Mouse (Mus musculus) small intestine, adult 2 months (tissue): ENCODE data around the gene Sorcs2.

Experiments
- CTCF ChIP-seq: fragments of 200-500 bp; IDR thresholded peaks from 2 replicates; pipeline ENCODE4 v1.5.1; 2012; ENCODE audit warnings: low read depth, mild to moderate bottlenecking, control low read depth, inconsistent platforms, low read length, moderate library complexity, mixed read lengths; ENCODE audit not compliant: insufficient replicate concordance, insufficient read length; ENCODE audit errors: extremely low read depth
- POLR2A ChIP-seq: fragments of 200-500 bp; IDR thresholded peaks from 2 replicates; pipeline ENCODE4 v1.6.1; 2012; ENCODE audit warnings: low read depth, mild to moderate bottlenecking, control low read depth, inconsistent platforms, low read length, moderate library complexity

- TF ChIP-seq CTCF, result no peak
- TF ChIP-seq POLR2A, result no peak
These were observed 354.8 kb downstream of the Sorcs2 start for GRCm38 (mm10) chr5:36043154-36043553.
